Mouse (Mus musculus) CD4-positive, CD25-positive, alpha-beta regulatory T cell, adult 9 weeks (primary cell): ENCODE measurements around the gene Olfr522. TPM values are rescaled to one million over a fixed set of nuclear protein-coding genes. Genes with fewer than 3 reads are reported as not detected.

ENCODE experiments used
- polyA plus RNA-seq: library from polyadenylated mRNA; unstranded; fragments of 100-300 nt; shearing (Covaris generic); gene quantifications from one replicate; pipeline ENCODE4 v1.2.1, GENCODE M21; 2017

Gene Olfr522
- not detected for polyA plus RNA-seq

GRCm38 (mm10) chr7:140164664-140165063 is at the start of gene Olfr522:
Olfr522 (minus strand) TSS chr7:140164764.

GRCm38 (mm10) chr7:140205864-140206263 is 41.3 kb upstream of the Olfr522 start, which contains the start of gene Olfr524:
Olfr524 (minus strand) TSS chr7:140205964.

GRCm38 (mm10) chr7:140172936-140173335 is 8.4 kb upstream of the Olfr522 start, which contains the start of gene Olfr523:
Olfr523 (plus strand) TSS chr7:140173217.

GRCm38 (mm10) chr7:140154218-140154927 is 10.2 kb downstream of the Olfr522 start, which contains the start of gene Sprn:
Sprn (minus strand) TSS chr7:140154877.

GRCm38 (mm10) chr7:140137135-140138020 is 27.2 kb downstream of the Olfr522 start, which contains the start of gene Mtg1:
Mtg1 (plus strand) TSS chr7:140137564.

GRCm38 (mm10) chr7:140116329-140117054 is 48.1 kb downstream of the Olfr522 start, which contains the start of gene Echs1:
Echs1 (minus strand) TSS chr7:140116476.

GRCm38 (mm10) chr7:140115583-140116328 is 48.8 kb downstream of the Olfr522 start, which contains the start of gene Paox:
Paox (plus strand) TSS chr7:140115799.

Other genes starting within 250 kb of the Olfr522 start
- 2.8 TPM for gene Utf1, start 221.0 kb downstream of the Olfr522 start, polyA plus RNA-seq
- 0.66 TPM for gene 6430531B16Rik, start 186.0 kb downstream of the Olfr522 start, polyA plus RNA-seq
- 14.4 TPM for gene Adam8, start 172.2 kb downstream of the Olfr522 start, polyA plus RNA-seq
- gene Zfp511, start 128.4 kb downstream of the Olfr522 start, polyA plus RNA-seq: 51.3 TPM
- 45.6 TPM for gene Tubgcp2, start 128.1 kb downstream of the Olfr522 start, polyA plus RNA-seq
- not detected for gene Msx3, start 115.7 kb downstream of the Olfr522 start, polyA plus RNA-seq
- not detected for gene Caly, start 82.2 kb downstream of the Olfr522 start, polyA plus RNA-seq
- not detected for gene Prap1, start 71.4 kb downstream of the Olfr522 start, polyA plus RNA-seq
- 14.9 TPM for gene Fuom, start 62.3 kb downstream of the Olfr522 start, polyA plus RNA-seq
- 2.4 TPM for gene Paox, start 49.0 kb downstream of the Olfr522 start, polyA plus RNA-seq
- 70.5 TPM for gene Echs1, start 48.3 kb downstream of the Olfr522 start, polyA plus RNA-seq
- 45.8 TPM for gene Mtg1, start 27.2 kb downstream of the Olfr522 start, polyA plus RNA-seq
- gene Sprn, start 9.9 kb downstream of the Olfr522 start, polyA plus RNA-seq: not detected
- gene Olfr523, start 8.5 kb upstream of the Olfr522 start, polyA plus RNA-seq: not detected
- not detected for gene Olfr524, start 41.2 kb upstream of the Olfr522 start, polyA plus RNA-seq
- gene Cd163l1, start 53.5 kb upstream of the Olfr522 start, polyA plus RNA-seq: 0.15 TPM
- 1.7 TPM for gene 5830411N06Rik, start 82.5 kb upstream of the Olfr522 start, polyA plus RNA-seq
- gene Olfr525, start 156.1 kb upstream of the Olfr522 start, polyA plus RNA-seq: 0.17 TPM
- gene Olfr527, start 169.3 kb upstream of the Olfr522 start, polyA plus RNA-seq: not detected
- 0.20 TPM for gene Olfr60, start 196.9 kb upstream of the Olfr522 start, polyA plus RNA-seq
- not detected for gene Olfr530, start 211.6 kb upstream of the Olfr522 start, polyA plus RNA-seq
- gene Olfr531, start 238.2 kb upstream of the Olfr522 start, polyA plus RNA-seq: not detected